Mouse (Mus musculus): ENCODE measurements around the gene Tcp11l2.

- TF ChIP-seq CTCF (IDR thresholded peaks at IDR 0.05; ENCODE audit: borderline replicate concordance, insufficient read depth, low read depth, low read length) (no peak), POLR2A (IDR thresholded peaks at IDR 0.05; ENCODE audit: borderline replicate concordance, insufficient read depth, low read length) (no peak)
Measured at GRCm38 (mm10) chr10:84656618-84657017, 80.2 kb downstream of the Tcp11l2 start.
